Mouse (Mus musculus) adrenal gland, postnatal 10 days (tissue): Measurements from ENCODE around the gene Klhl42. TPM values are rescaled to one million over a fixed set of nuclear protein-coding genes. Genes with fewer than 3 reads are reported as not detected.

Source experiments
- DNase-seq: peaks from one replicate; pipeline ENCODE4 v3.0.0; 2021; ENCODE audit warnings: mixed read lengths
- total RNA-seq, 2 experiments: library from RNA; stranded (reverse); gene quantifications; 2 replicates each; pipeline ENCODE4 v1.2.3; 2021

Gene Klhl42
- total RNA-seq, 2 experiments from 2014 or later, result 21.6 to 22.4 TPM

- no peak for DNase-seq
Measured at GRCm38 (mm10) chr6:147145753-147146152, 54.6 kb downstream of the Klhl42 start.

GRCm38 (mm10) chr6:147151069-147151468 is 59.9 kb downstream of the Klhl42 start:
- DNase-seq, result no peak

DNA sequence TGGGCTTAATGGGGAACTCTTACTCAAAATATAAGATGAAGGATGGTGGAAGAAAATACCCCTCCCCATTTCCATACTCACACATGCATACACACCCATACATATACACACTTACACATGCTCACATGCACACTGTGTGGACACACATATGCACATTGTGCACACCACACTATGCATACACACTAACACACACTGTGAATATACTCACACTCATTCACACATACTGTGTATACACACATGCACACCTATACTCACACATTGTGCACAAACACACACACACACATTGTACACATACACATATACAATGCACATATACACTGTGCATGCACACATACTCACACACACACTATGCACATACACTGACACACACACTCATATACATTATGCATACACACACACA is 60.7 kb downstream of the Klhl42 start:
- no peak for DNase-seq

DNA sequence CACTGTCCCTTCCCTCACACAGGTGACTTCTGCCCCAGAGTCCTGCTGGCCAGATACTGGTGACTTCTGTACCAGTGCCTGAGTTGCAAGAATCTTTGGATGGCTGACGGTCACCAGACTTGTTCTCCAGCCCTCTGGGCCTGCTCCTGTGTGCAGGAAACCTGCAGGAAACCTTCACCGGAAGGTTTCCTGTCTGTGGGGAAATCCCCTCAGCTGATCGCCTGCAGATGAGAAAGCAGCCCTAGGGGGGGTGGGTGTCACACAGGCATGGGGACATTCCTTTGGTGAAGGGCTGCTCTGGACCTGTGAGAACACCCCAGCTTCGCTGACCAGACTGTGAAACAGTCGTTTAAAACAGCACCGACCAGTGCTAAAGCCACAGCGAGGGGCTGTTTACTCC is 63.9 kb downstream of the Klhl42 start:
- DNase-seq, result no peak

GRCm38 (mm10) chr6:147161818-147162584 is 70.8 kb downstream of the Klhl42 start:
- no peak for DNase-seq

Other genes with a start within 250 kb of the Klhl42 start
- not detected for gene Smco2, start 241.3 kb upstream of the Klhl42 start, total RNA-seq
- gene Ppfibp1, start 202.9 kb upstream of the Klhl42 start, total RNA-seq, result 10 to 100 TPM; 89.2 to 94.4 TPM
- gene 1700034J05Rik, start 137.0 kb upstream of the Klhl42 start, total RNA-seq, result not detected
- under 1 TPM; 0.72 to 0.97 TPM for gene Rep15, start 58.8 kb upstream of the Klhl42 start, total RNA-seq
- gene Mrps35, start 48.6 kb upstream of the Klhl42 start, total RNA-seq, result 100 to 1,000 TPM; 149 to 161 TPM
- under 1 TPM in 1 of 2 experiments, not detected in 1; 0.51 TPM for gene Mansc4, start 4.3 kb upstream of the Klhl42 start, total RNA-seq
- 1 to 10 TPM; 1.0 TPM for gene Pthlh, start 172.8 kb downstream of the Klhl42 start, total RNA-seq